Comparison of ENCODE assay signal across 15 mouse cellular contexts in the genomic region with DNA sequence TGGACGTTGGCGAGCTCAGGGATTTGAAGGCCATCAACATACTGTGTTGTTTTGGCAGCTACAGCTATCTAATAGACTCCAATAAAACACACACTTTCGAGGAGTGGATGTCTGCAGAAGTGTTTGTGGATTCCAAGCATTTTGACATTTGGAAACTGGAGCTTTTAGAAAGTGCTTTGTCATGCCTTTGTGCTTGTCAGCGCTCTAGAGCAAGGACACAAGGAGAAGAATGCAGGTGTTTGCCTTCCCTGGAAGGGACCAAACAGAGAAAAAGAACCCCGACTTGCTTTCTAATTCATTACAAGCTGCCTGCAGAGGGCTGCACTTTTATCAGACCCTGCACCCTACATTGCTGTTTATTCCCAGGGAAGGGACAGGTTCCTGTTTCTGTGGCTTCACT.
DNase-seq lines count a peak whose midpoint lies in the region; ATAC-seq and TF ChIP-seq lines count a peak whose summit lies in the region.
"Had no signal": no experiment of that assay in that cellular context is flagged by ENCODE, and none has a peak within 500 bp of the region (broad histone marks: within the 10 kb centered on the region; RNA-seq: fewer than 3 reads in every experiment).

No protein-coding gene starts in this region.

- no peak overlapping the region for H3K4me2 ChIP-seq in liver, embryonic 12.5 days
- no peak overlapping the region for H3K4me2 ChIP-seq in liver, postnatal 0 days (ENCODE audit: low read depth, low read length)
- no peak overlapping the region for H3K4me2 ChIP-seq in midbrain, postnatal 0 days (ENCODE audit: low read depth, low read length, poor library complexity, severe bottlenecking)
- H3K4me2 ChIP-seq: forebrain, embryonic 15.5 days; hindbrain, embryonic 14.5 days; limb, embryonic 15.5 days had no signal

- no peaks in the 10 kb centered on the region for H3K27me3 ChIP-seq in liver, adult 2 months (ENCODE audit: control insufficient read depth, insufficient read depth, low read length)
- H3K27me3 ChIP-seq in liver, embryonic 12.5 days (replicated peaks) = no peaks in the 10 kb centered on the region
- H3K27me3 ChIP-seq in liver, postnatal 0 days (ENCODE audit: insufficient read depth, low read length) = no peaks in the 10 kb centered on the region
- H3K27me3 ChIP-seq in midbrain, postnatal 0 days (ENCODE audit: insufficient read depth, low read length) = no peaks in the 10 kb centered on the region
- H3K27me3 ChIP-seq: forebrain, embryonic 15.5 days; limb, embryonic 15.5 days had no signal

- no peak for ATAC-seq in liver, embryonic 12.5 days
- no peak for ATAC-seq in liver, postnatal 0 days
- ATAC-seq in activated CD4-positive, CD25-positive, alpha-beta regulatory T cell, adult 4 months = no peak
- ATAC-seq in midbrain, postnatal 0 days (ENCODE audit: low FRiP score) = no peak
- ATAC-seq: CD4-positive, CD25-positive, alpha-beta regulatory T cell, adult 4 months; forebrain, embryonic 15.5 days; midbrain, embryonic 16.5 days had no signal

- H3K9ac ChIP-seq in liver, adult 2 months (ENCODE audit: low read depth, low read length) = peak overlapping the region; percentile 30
- no peak overlapping the region for H3K9ac ChIP-seq in liver, embryonic 12.5 days
- H3K9ac ChIP-seq in liver, postnatal 0 days (replicated peaks) = no peak overlapping the region
- H3K9ac ChIP-seq in midbrain, postnatal 0 days (replicated peaks; ENCODE audit: low read length, poor library complexity, severe bottlenecking) = no peak overlapping the region
- H3K9ac ChIP-seq: forebrain, embryonic 15.5 days; hindbrain, embryonic 14.5 days; limb, embryonic 15.5 days had no signal

- H3K9me3 ChIP-seq in liver, embryonic 12.5 days (replicated peaks) = no peaks in the 10 kb centered on the region
- H3K9me3 ChIP-seq in liver, postnatal 0 days (ENCODE audit: low read length) = no peaks in the 10 kb centered on the region
- H3K9me3 ChIP-seq in midbrain, postnatal 0 days (ENCODE audit: low read length) = no peaks in the 10 kb centered on the region
- H3K9me3 ChIP-seq: forebrain, embryonic 15.5 days; limb, embryonic 15.5 days had no signal

- no peaks in the 10 kb centered on the region for H3K36me3 ChIP-seq in liver, adult 2 months (ENCODE audit: control insufficient read depth, insufficient read depth, low read length)
- H3K36me3 ChIP-seq in liver, embryonic 12.5 days = no peaks in the 10 kb centered on the region
- H3K36me3 ChIP-seq in liver, postnatal 0 days (replicated peaks; ENCODE audit: insufficient read depth, low read length) = no peaks in the 10 kb centered on the region
- H3K36me3 ChIP-seq in midbrain, postnatal 0 days (ENCODE audit: insufficient read depth, low read length) = no peaks in the 10 kb centered on the region
- H3K36me3 ChIP-seq: forebrain, embryonic 15.5 days; limb, embryonic 15.5 days had no signal

- H3K4me1 ChIP-seq in liver, adult 2 months (ENCODE audit: control insufficient read depth, insufficient read depth, low read length) = peaks cover 17% of the 10 kb centered on the region
- H3K4me1 ChIP-seq in liver, embryonic 12.5 days = peaks cover 4% of the 10 kb centered on the region; the same call in 1 of the 2 replicates
- H3K4me1 ChIP-seq in liver, postnatal 0 days (ENCODE audit: insufficient read depth) = peaks cover 16% of the 10 kb centered on the region
- 0 out of 2 replicates have a peak, but pooled peaks cover 4% of the 10 kb centered on the region for H3K4me1 ChIP-seq in midbrain, postnatal 0 days (ENCODE audit: insufficient read depth, low read length)
- H3K4me1 ChIP-seq: limb, embryonic 15.5 days had no signal

- 24% methylated on average over 5 of the region's 5 CpGs for WGBS in liver, adult 2 months
- WGBS in liver, embryonic 12.5 days (ENCODE audit: insufficient replicate concordance) = 51% methylated on average over 5 of the region's 5 CpGs
- 51% methylated on average over 5 of the region's 5 CpGs for WGBS in liver, postnatal 0 days (ENCODE audit: insufficient replicate concordance)
- WGBS in midbrain, postnatal 0 days = 73% methylated on average over 5 of the region's 5 CpGs

- H3K27ac ChIP-seq in gastrocnemius, adult 2 months = peak overlapping the region; percentile 32; the same call in 1 of the 2 replicates
- peak overlapping the region; percentile 61 for H3K27ac ChIP-seq in liver, adult 2 months (replicated peaks; ENCODE audit: insufficient read depth, low read depth, low read length)
- no peak overlapping the region for H3K27ac ChIP-seq in liver, embryonic 12.5 days
- peak overlapping the region; percentile 72; the same call in 1 of the 2 replicates for H3K27ac ChIP-seq in liver, postnatal 0 days (ENCODE audit: low read depth)
- H3K27ac ChIP-seq in midbrain, postnatal 0 days (ENCODE audit: low read depth, low read length) = no peak overlapping the region
- H3K27ac ChIP-seq: forebrain, embryonic 15.5 days; hindbrain, embryonic 14.5 days; limb, embryonic 15.5 days; macrophage had no signal

- intact Hi-C loops in gastrocnemius, adult 2 months (cut with DNase I) = no loop called here

- H3K79me2 ChIP-seq in liver, adult 2 months (ENCODE audit: control insufficient read depth, insufficient read depth, low read length) = no peaks in the 10 kb centered on the region

- no peak overlapping the region for H3K4me3 ChIP-seq in gastrocnemius, adult 2 months
- H3K4me3 ChIP-seq in liver, adult 2 months (ENCODE audit: insufficient read depth, low read depth, low read length) = no peak overlapping the region
- H3K4me3 ChIP-seq in liver, embryonic 12.5 days = no peak overlapping the region
- H3K4me3 ChIP-seq in liver, postnatal 0 days (ENCODE audit: low read depth, low read length) = no peak overlapping the region
- H3K4me3 ChIP-seq in midbrain, postnatal 0 days (ENCODE audit: low read depth, low read length) = no peak overlapping the region
- H3K4me3 ChIP-seq: forebrain, embryonic 15.5 days; limb, embryonic 15.5 days had no signal

- TF ChIP-seq POLR2A in liver, adult 2 months (IDR thresholded peaks at IDR 0.05; ENCODE audit: extremely low read depth, insufficient read depth, low read length) = no peak

- no peak for DNase-seq in gastrocnemius, adult 2 months
- DNase-seq in gastrocnemius, adult 18-20 months (ENCODE audit: low spot score) = no peak
- peak; percentile 65 for DNase-seq in liver, adult 2 months (ENCODE audit: extremely low read depth, low read depth, low spot score)
- DNase-seq in ES-CJ7 (ENCODE audit: low read depth, low spot score) = peak; percentile 50
- DNase-seq in liver, postnatal 0 days = no peak
- no peak for DNase-seq in midbrain, postnatal 0 days (ENCODE audit: low spot score)
- DNase-seq: thymus, postnatal 14 days had no signal

- no peak for TF ChIP-seq CTCF in gastrocnemius, adult 2 months (IDR thresholded peaks at IDR 0.05)
- no peak for TF ChIP-seq CTCF in liver, adult 2 months (IDR thresholded peaks at IDR 0.05; ENCODE audit: low read depth, low read length)
- no peak for TF ChIP-seq CTCF in liver, postnatal 0 days (IDR thresholded peaks at IDR 0.05; ENCODE audit: low read depth)
- no peak for TF ChIP-seq CTCF in midbrain, postnatal 0 days (IDR thresholded peaks at IDR 0.05)

- no peak for TF ChIP-seq EP300 in liver, postnatal 0 days (IDR thresholded peaks at IDR 0.05; ENCODE audit: low read depth)

Comparison
In these comparisons a context has a peak if more than half of its experiments do, and no peak if none do; other contexts are left out.
1. DNase-seq: peak in liver, adult 2 months (single experiment) and ES-CJ7 (single experiment); none in gastrocnemius, adult 2 months (single experiment), gastrocnemius, adult 18-20 months (single experiment), liver, postnatal 0 days (single experiment) and midbrain, postnatal 0 days (single experiment).
2. H3K27ac ChIP-seq: peak in gastrocnemius, adult 2 months (single experiment), liver, adult 2 months (single experiment) and liver, postnatal 0 days (single experiment); none in liver, embryonic 12.5 days (single experiment) and midbrain, postnatal 0 days (single experiment).